Mouse (Mus musculus) heart, embryonic 16.5 days (tissue): Measurements from ENCODE around the gene Ifitm10. TPM values are rescaled to one million over a fixed set of nuclear protein-coding genes. Genes with fewer than 3 reads are reported as not detected.
A peak's percentile ranks its signal among the peaks of the same experiment; 100 is the strongest.
"Not testable (repeated sequence)": the region's sequence is repeated elsewhere in the genome, so short reads cannot be mapped to it uniquely, and the experiment has no call there.

ENCODE experiments used
- ATAC-seq: fragments of 200-750 bp; cut with Nextera tagmentation; replicated peaks from 2 replicates; pipeline ENCODE4 v1.8.0; 2017; ENCODE audit warnings: moderate number of reproducible peaks; ENCODE audit not compliant: insufficient read depth, low FRiP score; ENCODE audit errors: extremely low read depth
- H3K27ac ChIP-seq: fragments of 300-500 bp; sonication (generic); 2 replicates; pipeline ENCODE4 v1.5.1; 2014; ENCODE audit warnings: mild to moderate bottlenecking, low read length, control low read depth, moderate library complexity
- H3K27me3 ChIP-seq: fragments of 300-500 bp; sonication (generic); 2 replicates; pipeline ENCODE4 v1.6.1; 2014; ENCODE audit warnings: low read length, mixed read lengths; ENCODE audit not compliant: control insufficient read depth, insufficient read depth
- H3K36me3 ChIP-seq: fragments of 300-500 bp; sonication (generic); 2 replicates; pipeline ENCODE4 v1.6.1; 2014; ENCODE audit not compliant: control insufficient read depth, insufficient read depth
- H3K4me1 ChIP-seq: fragments of 300-500 bp; sonication (generic); 2 replicates; pipeline ENCODE4 v1.6.1; 2014; ENCODE audit warnings: low read length, mixed read lengths; ENCODE audit not compliant: control insufficient read depth, insufficient read depth
- H3K4me2 ChIP-seq: fragments of 300-500 bp; sonication (generic); 2 replicates; pipeline ENCODE4 v1.6.1; 2014; ENCODE audit warnings: low read depth, mild to moderate bottlenecking, control low read depth, low read length
- H3K4me3 ChIP-seq: fragments of 300-500 bp; sonication (generic); 2 replicates; pipeline ENCODE4 v1.5.1; 2014; ENCODE audit warnings: mild to moderate bottlenecking, control low read depth, low read length
- H3K9ac ChIP-seq: fragments of 300-500 bp; sonication (generic); 2 replicates; pipeline ENCODE4 v1.6.1; 2014; ENCODE audit warnings: low read length, control low read depth
- H3K9me3 ChIP-seq: fragments of 300-500 bp; sonication (generic); replicated peaks from 2 replicates; pipeline ENCODE4 v1.6.1; 2016; ENCODE audit warnings: low read length; ENCODE audit not compliant: control insufficient read depth
- WGBS: fragments of 180-500 bp; shearing (Covaris S2); extraction: QIAGEN DNeasy Blood & Tissue Kit; methylation state at CpG from one replicate; pipeline ENCODE4 v1.1.7; 2014; 5-methylcytosine and 5-hydroxymethylcytosine counted together
- polyA plus RNA-seq: library from polyadenylated mRNA; unstranded; fragments of >200 nt; fragmentation: Nextera tagmentation; extraction: Ambion mirVana; gene quantifications from 2 replicates; pipeline ENCODE4 v1.2.1, GENCODE M21; 2015

Ifitm10 gene
- polyA plus RNA-seq, 1 experiment from 2014 or later = 4.9 TPM

GRCm38 (mm10) chr7:142314600-142315285 lies 58.8 kb downstream of the Ifitm10 start:
- no peaks in the 10 kb centered on the region for H3K36me3 ChIP-seq
- no peak for ATAC-seq
- no peak overlapping the region for H3K27ac ChIP-seq
- H3K27me3 ChIP-seq = no peaks in the 10 kb centered on the region
- WGBS = 58% methylated on average over 5 of the region's 5 CpGs
- no peak overlapping the region for H3K4me3 ChIP-seq
- no peak overlapping the region for H3K4me2 ChIP-seq
- H3K9ac ChIP-seq = no peak overlapping the region
- peaks cover 5% of the 10 kb centered on the region; the same call in 1 of the 2 replicates for H3K4me1 ChIP-seq
- H3K9me3 ChIP-seq = no peaks in the 10 kb centered on the region

GRCm38 (mm10) chr7:142303929-142304328 lies 69.6 kb downstream of the Ifitm10 start:
- H3K4me3 ChIP-seq, H3K27me3 ChIP-seq, H3K4me2 ChIP-seq, H3K9ac ChIP-seq, H3K36me3 ChIP-seq, ATAC-seq, H3K4me1 ChIP-seq, H3K9me3 ChIP-seq, H3K27ac ChIP-seq: not testable (repeated sequence)
- WGBS = 76% methylated on average over 1 of the region's 1 CpGs

- H3K27me3 ChIP-seq = no peaks in the 10 kb centered on the region
- no peaks in the 10 kb centered on the region for H3K4me1 ChIP-seq
- no peak for ATAC-seq
These were observed 70.3 kb downstream of the Ifitm10 start, which contains the start of gene Krtap5-4 for GRCm38 (mm10) chr7:142303249-142303648. TSS of gene Krtap5-4 (plus strand) at chr7:142303549.

GRCm38 (mm10) chr7:142297018-142297417 lies 76.5 kb downstream of the Ifitm10 start, which contains the start of gene Krtap5-1:
TSS of gene Krtap5-1 (minus strand) at chr7:142297118.
- H3K36me3 ChIP-seq, H3K27me3 ChIP-seq, H3K27ac ChIP-seq, H3K4me3 ChIP-seq, H3K4me2 ChIP-seq, ATAC-seq, H3K4me1 ChIP-seq, H3K9me3 ChIP-seq, H3K9ac ChIP-seq: not testable (repeated sequence)

More at GRCm38 (mm10) chr7:142303249-142303648, 70.3 kb downstream of the Ifitm10 start, which contains the start of gene Krtap5-4:
- Histone ChIP-seq H3K36me3 (no peaks in the 10 kb centered on the region), H3K4me2 (no peak within 1 kb of the TSS), H3K9me3 (no peaks in the 10 kb centered on the region), H3K9ac (no peak within 1 kb of the TSS), H3K27ac (no peak within 1 kb of the TSS), H3K4me3 (no peak within 1 kb of the TSS)
- WGBS = 36% methylated on average over 3 of the region's 3 CpGs

- not testable (repeated sequence) for H3K9me3 ChIP-seq, H3K4me1 ChIP-seq, H3K36me3 ChIP-seq, ATAC-seq, H3K9ac ChIP-seq, H3K4me3 ChIP-seq, H3K27me3 ChIP-seq, H3K4me2 ChIP-seq, H3K27ac ChIP-seq
- WGBS = 15% methylated on average over 4 of the region's 4 CpGs
These were observed 77.4 kb downstream of the Ifitm10 start for GRCm38 (mm10) chr7:142296108-142296507.

- no peak overlapping the region for H3K4me2 ChIP-seq
- peaks cover 9% of the 10 kb centered on the region; the same call in 1 of the 2 replicates for H3K4me1 ChIP-seq
- no peaks in the 10 kb centered on the region for H3K36me3 ChIP-seq
- no peak for ATAC-seq
- H3K9ac ChIP-seq = no peak overlapping the region
- H3K27ac ChIP-seq = no peak overlapping the region
- H3K9me3 ChIP-seq = no peaks in the 10 kb centered on the region
- no peaks in the 10 kb centered on the region for H3K27me3 ChIP-seq
- H3K4me3 ChIP-seq = no peak overlapping the region
These were observed 78.1 kb downstream of the Ifitm10 start for GRCm38 (mm10) chr7:142295418-142295817.

GRCm38 (mm10) chr7:142293851-142294250 lies 79.7 kb downstream of the Ifitm10 start:
- 0% methylated on average over 2 of the region's 2 CpGs for WGBS
- not testable (repeated sequence) for H3K36me3 ChIP-seq, H3K9ac ChIP-seq, H3K27me3 ChIP-seq, H3K27ac ChIP-seq, H3K9me3 ChIP-seq, ATAC-seq, H3K4me1 ChIP-seq, H3K4me3 ChIP-seq, H3K4me2 ChIP-seq

GRCm38 (mm10) chr7:142285910-142286612 lies 87.5 kb downstream of the Ifitm10 start:
- H3K4me2 ChIP-seq, H3K9me3 ChIP-seq, H3K27ac ChIP-seq, H3K4me3 ChIP-seq, H3K36me3 ChIP-seq, H3K27me3 ChIP-seq, H3K9ac ChIP-seq, ATAC-seq: not testable (repeated sequence)
- H3K4me1 ChIP-seq = peaks cover 17% of the 10 kb centered on the region
- 54% methylated on average over 9 of the region's 9 CpGs for WGBS

GRCm38 (mm10) chr7:142285130-142285835 lies 88.3 kb downstream of the Ifitm10 start:
- Histone ChIP-seq H3K4me1 (peaks cover 17% of the 10 kb centered on the region), H3K27me3 (peaks cover 2% of the 10 kb centered on the region; the same call in 1 of the 2 replicates), H3K4me2 (peak overlapping the region; percentile 79), H3K9me3 (no peaks in the 10 kb centered on the region), H3K4me3 (peak overlapping the region; percentile 79), H3K36me3 (no peaks in the 10 kb centered on the region), H3K27ac (peak overlapping the region; percentile 49), H3K9ac (peak overlapping the region; percentile 77)
- 23% methylated on average over 23 of the region's 23 CpGs for WGBS
- ATAC-seq = peak; percentile 56
